Mouse (Mus musculus) kidney, postnatal 14 days (tissue): ENCODE data around the gene Fmo3.

Experiments
- DNase-seq: peaks from one replicate; pipeline ENCODE4 v3.0.0; 2022; ENCODE audit warnings: mixed read lengths

Gene Fmo3

GRCm38 (mm10) chr1:162930631-162931030, 53.7 kb downstream of the Fmo3 start:
- no peak for DNase-seq

GRCm38 (mm10) chr1:162929146-162929545, 55.2 kb downstream of the Fmo3 start:
- no peak for DNase-seq

- no peak for DNase-seq
These were observed 59.2 kb downstream of the Fmo3 start for GRCm38 (mm10) chr1:162925121-162925520.

- DNase-seq = no peak
These were observed 67.7 kb downstream of the Fmo3 start for GRCm38 (mm10) chr1:162916661-162917060.

GRCm38 (mm10) chr1:162914932-162915556, 69.3 kb downstream of the Fmo3 start:
- DNase-seq = no peak

- DNase-seq = no peak
These were observed 72.2 kb downstream of the Fmo3 start for GRCm38 (mm10) chr1:162912085-162912484.
